Mouse (Mus musculus) kidney, embryonic 15.5 days (tissue): ENCODE measurements around the gene Mapk14. TPM values are rescaled to one million over a fixed set of nuclear protein-coding genes. Genes with fewer than 3 reads are reported as not detected.

Experiments used
- ATAC-seq: fragments of 200-750 bp; cut with Nextera tagmentation; replicated peaks from 2 replicates; pipeline ENCODE4 v1.8.0; 2017; ENCODE audit warnings: moderate TSS enrichment; ENCODE audit not compliant: low FRiP score
- H3K27ac ChIP-seq: fragments of 300-500 bp; sonication (generic); 2 replicates; pipeline ENCODE4 v1.5.1; 2015; ENCODE audit warnings: mild to moderate bottlenecking, inconsistent platforms
- H3K27me3 ChIP-seq: fragments of 300-500 bp; sonication (generic); 2 replicates; pipeline ENCODE4 v1.6.1; 2015; ENCODE audit warnings: inconsistent platforms
- H3K36me3 ChIP-seq: fragments of 300-500 bp; sonication (generic); 2 replicates; pipeline ENCODE4 v1.6.1; 2015; ENCODE audit warnings: inconsistent platforms
- H3K4me1 ChIP-seq: fragments of 300-500 bp; sonication (generic); 2 replicates; pipeline ENCODE4 v1.6.1; 2015; ENCODE audit warnings: inconsistent platforms
- H3K4me2 ChIP-seq: fragments of 300-500 bp; sonication (generic); 2 replicates; pipeline ENCODE4 v1.6.1; 2015; ENCODE audit warnings: moderate library complexity, mild to moderate bottlenecking, inconsistent platforms
- H3K4me3 ChIP-seq: fragments of 300-500 bp; sonication (generic); replicated peaks from 2 replicates; pipeline ENCODE4 v1.5.1; 2015; ENCODE audit warnings: mild to moderate bottlenecking, inconsistent platforms
- H3K9ac ChIP-seq: fragments of 300-500 bp; sonication (generic); 2 replicates; pipeline ENCODE4 v1.6.1; 2015; ENCODE audit warnings: mild to moderate bottlenecking, inconsistent platforms
- H3K9me3 ChIP-seq: fragments of 300-500 bp; sonication (generic); replicated peaks from 2 replicates; pipeline ENCODE4 v1.6.1; 2016; ENCODE audit warnings: inconsistent platforms
- WGBS: fragments of 180-500 bp; shearing (Covaris S2); methylation state at CpG from one replicate; pipeline ENCODE4 v1.1.7; 2015; ENCODE audit warnings: mixed read lengths; 5-methylcytosine and 5-hydroxymethylcytosine counted together
- polyA plus RNA-seq: library from polyadenylated mRNA; unstranded; fragments of >200 nt; fragmentation: Nextera tagmentation; extraction: Ambion mirVana; gene quantifications from 2 replicates; pipeline ENCODE4 v1.2.1, GENCODE M21; 2015

Mapk14 gene
- 43.6 and 47.3 TPM in 2 replicates for polyA plus RNA-seq

DNA sequence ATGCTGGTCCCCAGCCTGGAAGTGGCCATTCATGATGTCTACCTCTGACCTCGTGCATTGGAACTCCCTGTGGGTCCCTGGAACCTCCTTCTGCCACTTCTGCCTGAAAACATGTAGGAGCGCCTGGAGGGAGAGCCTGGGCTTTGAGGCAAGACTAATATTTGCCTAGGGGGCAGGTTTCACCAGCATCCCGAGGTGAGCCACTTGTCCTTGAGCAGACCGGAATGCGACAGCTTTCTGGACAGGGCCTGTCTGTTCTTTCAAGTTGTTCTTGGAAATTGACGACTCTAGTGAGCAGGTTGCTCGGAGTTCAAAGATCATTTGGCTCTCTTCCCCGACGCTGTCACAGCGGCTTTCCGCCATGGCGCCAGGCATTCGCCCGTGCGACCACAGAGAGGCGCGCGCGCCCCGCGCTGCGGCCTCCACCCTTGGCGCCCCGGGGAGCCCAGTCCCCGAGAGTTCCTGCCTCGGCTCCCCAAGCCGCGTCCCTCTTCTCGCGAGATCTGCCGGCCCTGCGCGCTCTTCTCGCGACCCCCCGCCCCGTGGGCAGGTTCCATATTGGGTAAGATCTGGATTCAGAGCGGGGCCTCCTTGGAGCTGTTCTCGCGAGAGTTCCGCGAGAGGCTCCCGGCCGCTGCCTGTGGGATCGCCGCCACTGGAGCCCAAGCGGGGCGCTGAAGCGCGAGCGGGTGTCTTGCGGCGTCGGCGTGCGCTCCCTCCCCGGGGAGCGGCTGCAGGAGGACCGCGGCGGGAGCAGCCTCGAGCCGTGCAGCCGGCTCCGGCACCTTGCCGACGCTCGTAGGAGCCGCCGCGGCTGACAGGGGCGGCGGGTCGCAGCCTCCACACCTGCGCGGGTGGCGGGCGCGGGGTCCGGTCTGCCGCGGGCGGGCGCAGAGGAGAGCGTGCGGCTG is at the start of gene Mapk14:
Mapk14 (plus strand) TSS at position 554 of the 911 bp plus-strand sequence.
- H3K9me3 ChIP-seq = no peaks in the 10 kb centered on the region
- no peaks in the 10 kb centered on the region; the same call in 1 of the 2 replicates for H3K36me3 ChIP-seq
- WGBS = under 1% methylated on average over 85 of the region's 86 CpGs
- peaks cover 41% of the 10 kb centered on the region for H3K4me1 ChIP-seq
- H3K4me2 ChIP-seq = peak within 1 kb of the TSS; percentile 83
- peak within 1 kb of the TSS; percentile 97 for H3K27ac ChIP-seq
- peak; percentile 95 for ATAC-seq
- H3K27me3 ChIP-seq = peaks cover 7% of the 10 kb centered on the region; the same call in 1 of the 2 replicates
- H3K4me3 ChIP-seq = peak within 1 kb of the TSS; percentile 89
- H3K9ac ChIP-seq = peak within 1 kb of the TSS; percentile 89

DNA sequence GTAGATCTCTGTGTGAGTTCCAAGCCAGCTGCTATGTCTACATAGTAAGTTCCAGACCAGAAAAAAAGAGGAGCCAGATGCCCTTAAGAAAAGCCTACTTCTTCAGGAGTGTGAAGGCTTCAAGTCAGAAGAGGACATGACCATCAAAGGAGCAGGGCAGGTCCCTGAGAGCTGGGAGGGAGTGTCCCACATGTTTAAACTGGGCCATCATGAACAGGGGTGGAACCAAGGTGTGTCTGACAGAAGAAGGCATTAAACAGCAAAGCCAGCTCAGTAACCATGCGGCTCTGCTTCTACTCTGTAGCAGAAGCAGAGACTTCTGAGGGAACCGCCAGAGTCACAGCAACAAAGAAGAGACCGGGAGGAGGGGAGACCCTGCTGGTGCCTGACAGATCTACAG is 47.4 kb upstream of the Mapk14 start:
- WGBS = 32% methylated on average over 3 of the region's 3 CpGs
- Histone ChIP-seq H3K36me3 (no peaks in the 10 kb centered on the region), H3K27ac (no peak overlapping the region), H3K4me1 (no peaks in the 10 kb centered on the region), H3K27me3 (no peaks in the 10 kb centered on the region), H3K9ac (no peak overlapping the region), H3K9me3 (no peaks in the 10 kb centered on the region), H3K4me3 (no peak overlapping the region), H3K4me2 (no peak overlapping the region)
- ATAC-seq = no peak

DNA sequence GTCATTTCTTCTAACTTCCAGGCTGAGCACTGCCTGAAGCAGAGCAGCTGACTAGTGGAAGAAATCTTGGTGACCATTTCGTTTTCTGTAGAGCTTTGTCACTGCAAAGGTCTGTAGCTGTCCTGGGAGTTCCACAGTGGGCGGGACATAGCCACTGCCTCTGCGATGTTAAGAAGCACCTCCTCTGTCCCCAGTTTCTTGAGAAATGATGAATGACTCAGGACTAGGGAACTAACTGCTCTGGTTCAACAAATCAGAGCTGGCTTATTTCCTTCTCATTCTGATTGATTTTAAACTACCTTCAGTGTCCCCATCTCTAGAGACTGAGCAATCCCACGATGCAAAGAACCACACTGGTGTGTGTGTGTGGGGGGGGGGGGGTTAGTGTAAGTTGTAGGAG is 47.0 kb upstream of the Mapk14 start:
- no peaks in the 10 kb centered on the region for H3K36me3 ChIP-seq
- no peaks in the 10 kb centered on the region for H3K27me3 ChIP-seq
- H3K4me2 ChIP-seq = no peak overlapping the region
- H3K9me3 ChIP-seq = no peaks in the 10 kb centered on the region
- ATAC-seq = no peak
- H3K4me3 ChIP-seq = no peak overlapping the region
- no peak overlapping the region for H3K9ac ChIP-seq
- WGBS = 47% methylated on average over 4 of the region's 4 CpGs
- H3K27ac ChIP-seq = no peak overlapping the region
- H3K4me1 ChIP-seq = no peaks in the 10 kb centered on the region

DNA sequence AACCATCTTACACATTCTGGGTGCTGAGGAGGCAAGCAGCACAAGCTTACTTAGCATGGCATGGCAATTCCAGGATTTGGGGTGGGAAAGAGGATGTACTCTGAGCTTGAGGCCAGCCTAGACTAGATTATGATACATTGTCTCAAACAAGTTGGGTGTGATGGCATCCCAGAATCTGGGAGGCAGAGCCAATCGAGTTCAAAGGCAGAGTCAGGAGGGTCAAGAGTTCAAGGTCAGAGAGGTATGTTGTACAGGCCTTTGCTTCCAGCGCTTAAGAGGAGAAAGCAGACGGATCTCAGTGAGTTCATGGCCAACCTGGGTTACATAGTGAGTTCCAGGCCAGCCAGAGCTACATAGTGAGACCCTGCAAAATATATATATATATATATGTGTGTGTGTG is 44.9 kb upstream of the Mapk14 start:
- ATAC-seq = no peak
- Histone ChIP-seq H3K27ac (no peak overlapping the region), H3K9ac (no peak overlapping the region)

DNA sequence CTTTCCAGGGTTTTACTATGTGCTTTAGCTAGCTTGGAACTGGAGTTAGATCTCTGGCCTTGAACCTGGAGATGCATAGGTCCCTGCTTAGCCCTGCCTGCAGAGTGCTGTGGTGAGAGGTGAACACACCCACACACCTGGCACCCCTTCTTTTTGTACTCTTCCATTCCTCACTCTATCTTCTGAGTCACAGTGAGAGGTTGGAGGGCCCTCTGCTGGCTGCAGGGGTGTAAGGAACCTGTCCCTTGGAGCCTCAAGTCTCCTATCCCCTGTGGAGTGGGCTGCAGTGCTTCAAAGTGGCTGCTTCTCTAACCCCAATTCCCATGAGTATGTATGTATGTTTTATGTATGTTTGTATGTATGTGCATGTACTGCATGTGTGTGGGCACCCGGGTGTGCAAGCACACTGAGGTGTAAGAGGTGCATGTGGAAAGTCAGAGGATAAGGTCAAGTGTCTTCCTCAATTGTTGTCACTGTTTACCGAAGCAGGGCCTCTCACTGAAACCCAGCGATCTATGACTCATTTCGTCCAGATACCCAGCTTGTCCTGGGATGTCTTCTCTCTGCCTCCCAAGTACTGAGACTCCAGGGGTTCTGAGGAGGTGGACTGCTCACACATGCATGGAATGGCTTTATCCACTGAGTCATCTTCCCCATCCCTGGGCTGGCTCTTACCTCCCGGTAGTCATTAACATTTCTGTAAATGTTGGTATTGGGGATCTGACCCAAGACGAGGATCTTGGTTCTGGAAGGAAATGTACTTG is 42.3 kb upstream of the Mapk14 start:
- Histone ChIP-seq H3K9ac (no peak overlapping the region), H3K27ac (no peak overlapping the region), H3K27me3 (no peaks in the 10 kb centered on the region), H3K4me3 (no peak overlapping the region), H3K36me3 (no peaks in the 10 kb centered on the region), H3K4me1 (no peaks in the 10 kb centered on the region), H3K4me2 (no peak overlapping the region), H3K9me3 (no peaks in the 10 kb centered on the region)
- no peak for ATAC-seq
- WGBS = 45% methylated on average over 6 of the region's 6 CpGs

More for the DNA sequence above, 44.9 kb upstream of the Mapk14 start:
- WGBS = 65% methylated on average over 3 of the region's 3 CpGs
- Histone ChIP-seq H3K4me1 (no peaks in the 10 kb centered on the region), H3K36me3 (no peaks in the 10 kb centered on the region), H3K4me3 (no peak overlapping the region), H3K4me2 (no peak overlapping the region), H3K9me3 (no peaks in the 10 kb centered on the region), H3K27me3 (no peaks in the 10 kb centered on the region)

DNA sequence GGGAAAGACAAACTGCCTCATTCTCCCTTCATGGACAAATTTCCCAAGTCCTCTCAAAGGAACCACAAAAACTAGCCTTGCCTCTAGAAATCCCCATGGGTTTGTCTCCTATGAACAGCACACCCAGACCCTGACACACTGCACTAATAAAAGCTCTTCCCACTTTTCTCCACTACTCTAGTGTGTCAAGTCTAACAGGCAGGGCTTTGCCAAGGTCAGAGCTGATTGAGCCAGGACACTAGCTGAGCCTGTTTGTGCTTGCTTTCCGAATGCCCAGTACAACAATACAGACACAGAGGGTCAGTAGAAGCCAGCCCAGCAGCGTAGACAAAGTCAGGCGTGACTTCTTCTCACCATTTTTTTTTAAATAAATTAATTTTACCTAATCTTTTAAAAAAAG is 40.9 kb upstream of the Mapk14 start:
- H3K36me3 ChIP-seq = no peaks in the 10 kb centered on the region
- no peak overlapping the region for H3K9ac ChIP-seq
- no peak overlapping the region for H3K4me2 ChIP-seq
- H3K27ac ChIP-seq = no peak overlapping the region
- H3K4me3 ChIP-seq = no peak overlapping the region
- ATAC-seq = no peak
- H3K9me3 ChIP-seq = no peaks in the 10 kb centered on the region
- no peaks in the 10 kb centered on the region for H3K27me3 ChIP-seq
- no peaks in the 10 kb centered on the region for H3K4me1 ChIP-seq
- 85% methylated on average over 3 of the region's 3 CpGs for WGBS

DNA sequence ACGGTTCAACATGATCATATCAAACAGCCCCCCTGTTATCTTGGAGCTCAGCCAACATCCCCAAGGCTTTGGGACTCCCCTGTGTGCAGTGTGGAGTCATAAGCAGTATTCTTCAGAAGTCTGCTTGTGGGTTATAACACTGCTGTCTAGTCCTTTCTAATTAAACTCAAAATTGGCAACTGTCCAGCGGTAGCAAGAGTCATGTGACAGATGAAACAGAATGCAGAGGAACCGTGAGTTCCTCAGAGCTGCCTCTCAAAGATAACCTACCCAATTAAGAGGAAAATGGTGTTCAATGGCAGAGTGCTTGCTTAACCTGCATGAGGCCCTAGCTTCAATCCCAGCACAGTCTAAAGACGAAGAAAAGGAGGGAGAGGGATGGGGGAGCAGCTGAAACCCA is 33.2 kb upstream of the Mapk14 start:
- no peak for ATAC-seq
- no peak overlapping the region for H3K27ac ChIP-seq
- H3K4me3 ChIP-seq = no peak overlapping the region
- H3K9ac ChIP-seq = no peak overlapping the region
- peaks cover 10% of the 10 kb centered on the region; the same call in 1 of the 2 replicates for H3K4me1 ChIP-seq
- no peaks in the 10 kb centered on the region for H3K9me3 ChIP-seq
- H3K36me3 ChIP-seq = no peaks in the 10 kb centered on the region
- WGBS = 45% methylated on average over 4 of the region's 4 CpGs
- H3K27me3 ChIP-seq = no peaks in the 10 kb centered on the region
- no peak overlapping the region for H3K4me2 ChIP-seq

DNA sequence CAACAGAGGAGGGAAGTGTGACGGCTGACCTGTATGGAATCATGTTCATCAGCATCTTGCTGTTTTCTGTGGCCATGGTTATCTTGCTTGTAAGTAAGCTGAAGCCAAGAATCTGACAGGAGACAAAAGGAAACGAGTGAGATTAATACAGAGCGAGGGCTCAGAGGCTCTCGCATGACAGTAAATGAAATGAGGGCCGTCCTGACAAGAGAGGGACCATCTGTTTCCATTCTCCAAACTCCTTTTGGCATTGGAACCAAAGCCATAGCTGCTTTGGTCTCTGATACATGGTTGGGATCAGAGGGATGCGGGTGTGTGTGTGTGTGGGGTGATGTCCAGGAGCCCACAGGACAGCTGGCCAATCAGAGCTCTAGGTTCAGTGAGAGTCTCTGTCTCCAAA is 31.6 kb upstream of the Mapk14 start:
- H3K9me3 ChIP-seq = no peaks in the 10 kb centered on the region
- no peak overlapping the region for H3K27ac ChIP-seq
- H3K4me3 ChIP-seq = no peak overlapping the region
- no peak overlapping the region for H3K4me2 ChIP-seq
- WGBS = 43% methylated on average over 6 of the region's 6 CpGs
- no peaks in the 10 kb centered on the region for H3K27me3 ChIP-seq
- H3K36me3 ChIP-seq = no peaks in the 10 kb centered on the region
- ATAC-seq = no peak
- H3K4me1 ChIP-seq = peaks cover 10% of the 10 kb centered on the region; the same call in 1 of the 2 replicates
- H3K9ac ChIP-seq = no peak overlapping the region

DNA sequence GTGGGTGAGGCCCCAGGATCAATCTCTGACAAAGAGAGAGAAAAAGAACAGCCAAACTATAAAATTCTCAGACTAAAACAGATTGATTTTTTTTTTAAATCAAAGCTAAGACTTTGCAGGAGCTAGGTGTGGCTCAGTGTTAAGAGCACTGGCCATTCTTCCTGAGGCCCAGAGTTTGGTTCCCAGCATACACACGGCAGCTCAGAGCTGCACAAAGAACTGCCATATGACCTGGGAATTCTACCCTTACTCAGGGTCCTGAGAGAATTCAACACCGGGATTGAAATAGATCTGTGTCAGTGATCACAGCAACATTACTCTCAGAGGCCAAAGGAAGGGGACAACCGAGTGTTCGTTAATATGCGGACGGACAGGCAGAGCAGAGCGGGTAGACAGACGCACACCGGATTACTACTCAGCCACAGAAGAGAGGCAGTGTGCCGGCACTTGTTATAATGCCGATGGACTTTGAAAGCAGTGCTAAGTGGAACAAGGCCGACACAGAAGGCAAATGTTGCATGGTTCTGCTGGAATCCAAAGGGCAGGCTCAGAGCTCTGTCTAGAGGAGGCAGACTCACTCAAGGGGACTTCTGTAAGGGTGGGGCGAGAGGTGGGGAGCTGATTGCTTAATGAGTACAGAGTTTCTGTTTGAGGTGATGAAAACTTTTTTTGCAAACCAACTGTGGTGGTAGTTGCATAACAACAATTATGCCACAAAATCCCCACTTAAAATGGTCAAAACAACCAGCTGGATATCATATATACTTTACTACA is 8.6 kb upstream of the Mapk14 start:
- 59% methylated on average over 13 of the region's 13 CpGs for WGBS
- Histone ChIP-seq H3K27ac (peak overlapping the region; percentile 7; the same call in 1 of the 2 replicates), H3K4me3 (no peak overlapping the region), H3K4me1 (peaks cover 10% of the 10 kb centered on the region; the same call in 1 of the 2 replicates), H3K9me3 (no peaks in the 10 kb centered on the region), H3K9ac (no peak overlapping the region), H3K36me3 (no peaks in the 10 kb centered on the region), H3K4me2 (no peak overlapping the region), H3K27me3 (no peaks in the 10 kb centered on the region)
- ATAC-seq = 0 out of 2 replicates have a peak, but pooled peaks have one; percentile 43

DNA sequence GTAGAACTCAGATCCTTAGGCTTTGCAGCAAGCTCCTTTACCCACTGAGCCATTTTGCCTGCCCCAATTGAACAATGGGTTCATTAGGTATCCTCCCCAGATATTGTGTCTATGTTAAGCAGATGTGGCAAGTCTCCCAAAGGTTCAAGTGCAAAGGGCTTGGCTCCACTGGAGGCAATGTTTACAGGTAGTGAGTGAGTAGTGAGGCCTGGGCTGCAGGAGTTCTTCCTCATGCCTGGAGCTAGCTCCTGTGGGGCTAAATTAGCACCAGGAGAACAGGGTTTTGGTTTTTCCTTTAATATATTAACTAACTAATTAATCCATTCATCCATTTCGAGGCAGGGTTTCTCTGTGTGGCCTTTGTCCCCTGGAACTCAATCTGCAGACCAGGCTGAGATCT is 7.5 kb upstream of the Mapk14 start:
- Histone ChIP-seq H3K4me3 (no peak overlapping the region), H3K9me3 (no peaks in the 10 kb centered on the region), H3K4me1 (peaks cover 10% of the 10 kb centered on the region; the same call in 1 of the 2 replicates), H3K27ac (peak overlapping the region; percentile 7; the same call in 1 of the 2 replicates), H3K27me3 (0 out of 2 replicates have a peak, but pooled peaks cover 3% of the 10 kb centered on the region), H3K4me2 (no peak overlapping the region), H3K9ac (no peak overlapping the region), H3K36me3 (no peaks in the 10 kb centered on the region)
- no peak; the same call in 1 of the 2 replicates for ATAC-seq
- 37% methylated on average over 1 of the region's 1 CpGs for WGBS

DNA sequence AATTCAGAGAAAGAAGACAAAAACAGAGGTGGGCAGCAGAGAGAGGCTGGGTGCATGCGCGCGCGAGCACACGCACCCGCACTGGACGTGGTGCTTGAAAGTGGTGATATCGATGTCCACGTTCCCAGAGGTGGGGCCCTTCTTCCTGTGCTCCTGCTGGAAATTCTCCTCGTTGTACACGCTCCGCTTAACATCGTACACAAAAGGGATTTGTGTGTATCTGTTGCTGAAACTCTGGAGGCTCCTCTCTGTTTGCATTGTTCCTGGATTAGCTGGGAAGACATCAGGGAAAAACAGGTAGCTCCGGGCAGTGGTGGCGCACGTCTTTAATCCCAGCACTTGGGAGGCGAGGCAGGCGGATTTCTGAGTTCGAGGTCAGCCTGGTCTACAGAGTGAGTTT is 6.5 kb upstream of the Mapk14 start:
- no peaks in the 10 kb centered on the region for H3K36me3 ChIP-seq
- ATAC-seq = 0 out of 2 replicates have a peak, but pooled peaks have one; percentile 22

More for the DNA sequence above, 6.5 kb upstream of the Mapk14 start:
- no peaks in the 10 kb centered on the region for H3K9me3 ChIP-seq
- 80% methylated on average over 19 of the region's 19 CpGs for WGBS
- no peak overlapping the region for H3K4me2 ChIP-seq
- no peak overlapping the region for H3K9ac ChIP-seq
- H3K4me3 ChIP-seq = no peak overlapping the region
- H3K27ac ChIP-seq = no peak overlapping the region
- H3K4me1 ChIP-seq = peaks cover 16% of the 10 kb centered on the region
- peaks cover 7% of the 10 kb centered on the region; the same call in 1 of the 2 replicates for H3K27me3 ChIP-seq
